13 mouse cellular contexts compared by ENCODE assay signal in the genomic region with DNA sequence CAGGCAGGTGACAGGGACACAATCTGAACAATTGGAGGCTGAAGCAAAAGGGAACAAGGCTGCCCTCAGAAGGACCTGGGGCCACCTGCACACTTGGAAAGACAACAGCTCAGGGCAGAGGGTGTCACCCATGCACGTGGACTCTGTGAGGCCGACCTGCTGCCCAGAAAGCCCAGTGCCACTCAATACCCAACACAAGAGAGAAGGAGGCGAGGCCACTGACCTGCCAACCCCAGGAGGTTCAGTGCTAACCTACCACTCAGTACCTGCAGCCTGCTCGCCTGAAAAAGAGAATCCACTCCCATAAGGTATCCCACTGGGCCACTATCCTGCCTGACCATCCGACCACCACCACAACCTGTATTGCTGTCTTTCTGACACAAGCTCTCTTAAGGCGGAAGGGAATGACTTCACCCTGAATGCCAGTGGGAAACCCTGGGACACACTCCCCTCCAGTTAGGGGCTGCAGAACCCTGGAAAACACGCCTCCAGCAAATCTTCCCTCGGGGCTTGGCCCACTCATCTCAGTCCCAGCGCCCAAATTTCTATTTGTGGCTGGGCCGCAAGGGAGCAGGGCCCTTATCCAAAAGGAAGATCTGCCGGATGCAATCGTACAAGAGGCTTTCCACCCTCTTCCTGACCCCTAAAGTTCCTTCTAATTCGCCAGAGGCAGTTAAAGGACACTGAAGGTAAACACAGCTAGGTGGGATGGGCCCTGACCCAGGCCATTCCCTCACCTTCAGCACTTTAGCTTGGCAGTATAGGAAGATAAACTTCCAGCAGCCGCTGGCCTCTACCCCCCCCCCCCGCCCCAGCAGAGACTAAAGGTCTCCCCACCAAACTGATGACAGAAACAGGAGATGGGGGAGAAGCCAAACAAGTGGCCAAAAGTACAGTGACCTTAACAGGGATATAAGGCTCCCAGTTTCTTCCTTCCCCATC. TPM values are rescaled to one million over a fixed set of nuclear protein-coding genes. Genes with fewer than 3 reads are reported as not detected.
DNase-seq lines count a peak whose midpoint lies in the region; ATAC-seq and TF ChIP-seq lines count a peak whose summit lies in the region.
"Had no signal": no experiment of that assay in that cellular context is flagged by ENCODE, and none has a peak within 500 bp of the region (broad histone marks: within the 10 kb centered on the region; RNA-seq: fewer than 3 reads in every experiment).

No protein-coding gene starts in this region.

- TF ChIP-seq CTCF in heart, postnatal 0 days (IDR thresholded peaks at IDR 0.05; ENCODE audit: low read depth): no peak

- WGBS in heart, postnatal 0 days: 42% methylated on average over 15 of the region's 15 CpGs
- 39% methylated on average over 15 of the region's 15 CpGs for WGBS in neural tube, embryonic 12.5 days
- 26% methylated on average over 15 of the region's 15 CpGs for WGBS in liver, embryonic 15.5 days (ENCODE audit: insufficient replicate concordance)

- DNase-seq in heart, postnatal 0 days (ENCODE audit: low spot score): no peak
- no peak for DNase-seq in heart, postnatal 36 days
- DNase-seq in neural tube, embryonic 10.5 days (ENCODE audit: extremely low spot score, low spot score): no peak
- DNase-seq: cerebellum, adult 8-10 months; gastrocnemius, postnatal 36 days; kidney, adult 8-10 months had no signal

- intact Hi-C loops in heart, postnatal 36 days (cut with DNase I): loop anchor here (2.0 kb wide), 1 partner anchor 28 kb away; no protein-coding TSS in a partner anchor

- H3K4me1 ChIP-seq in heart, postnatal 0 days (ENCODE audit: control insufficient read depth, insufficient read depth): peaks cover 4% of the 10 kb centered on the region; the same call in 1 of the 2 replicates
- H3K4me1 ChIP-seq in neural tube, embryonic 12.5 days: peaks cover 39% of the 10 kb centered on the region
- peaks cover 58% of the 10 kb centered on the region for H3K4me1 ChIP-seq in liver, embryonic 15.5 days (replicated peaks)

- no peak for ATAC-seq in heart, postnatal 0 days (ENCODE audit: insufficient read depth, low read depth)
- ATAC-seq in neural tube, embryonic 12.5 days (ENCODE audit: low FRiP score, low read depth): no peak
- ATAC-seq in liver, embryonic 15.5 days (ENCODE audit: insufficient read depth): 0 out of 2 replicates have a peak, but pooled peaks have one; percentile 19
- no peak for ATAC-seq in megakaryocyte-erythroid progenitor cell, adult 5-6 weeks (replicated peaks; ENCODE audit: low FRiP score, low TSS enrichment, poor library complexity, severe bottlenecking)
- ATAC-seq in erythroid progenitor cell, adult 5-6 weeks (replicated peaks; ENCODE audit: low FRiP score, poor library complexity, severe bottlenecking): no peak

- no peak overlapping the region for H3K9ac ChIP-seq in heart, postnatal 0 days (replicated peaks; ENCODE audit: low read depth, low read length)
- H3K9ac ChIP-seq in neural tube, embryonic 12.5 days: no peak overlapping the region
- no peak overlapping the region for H3K9ac ChIP-seq in liver, embryonic 15.5 days
- H3K9ac ChIP-seq: midbrain, embryonic 12.5 days had no signal

- peak overlapping the region; percentile 65 for H3K4me3 ChIP-seq in heart, postnatal 0 days (ENCODE audit: low read depth, low read length)
- no peak overlapping the region for H3K4me3 ChIP-seq in neural tube, embryonic 12.5 days
- H3K4me3 ChIP-seq in liver, embryonic 15.5 days (replicated peaks): peak overlapping the region; percentile 64
- H3K4me3 ChIP-seq: midbrain, embryonic 12.5 days had no signal

- H3K27ac ChIP-seq in heart, postnatal 0 days (ENCODE audit: low read depth): no peak overlapping the region
- H3K27ac ChIP-seq in neural tube, embryonic 12.5 days: no peak overlapping the region
- no peak overlapping the region for H3K27ac ChIP-seq in liver, embryonic 15.5 days (replicated peaks)
- H3K27ac ChIP-seq: left cerebral cortex, adult 2 months; midbrain, embryonic 12.5 days had no signal

- TF ChIP-seq EP300 in heart, postnatal 0 days (IDR thresholded peaks at IDR 0.05; ENCODE audit: low read depth): no peak

- peak overlapping the region; percentile 89 for H3K4me2 ChIP-seq in heart, postnatal 0 days (ENCODE audit: low read depth, low read length)
- 0 out of 2 replicates have a peak overlapping the region, but pooled peaks have one; percentile 3 for H3K4me2 ChIP-seq in neural tube, embryonic 12.5 days (replicated peaks)
- H3K4me2 ChIP-seq in liver, embryonic 15.5 days: peak overlapping the region; percentile 94

- H3K36me3 ChIP-seq in heart, postnatal 0 days (replicated peaks; ENCODE audit: control insufficient read depth, insufficient read depth, low read length): no peaks in the 10 kb centered on the region
- no peaks in the 10 kb centered on the region for H3K36me3 ChIP-seq in neural tube, embryonic 12.5 days
- no peaks in the 10 kb centered on the region for H3K36me3 ChIP-seq in liver, embryonic 15.5 days (replicated peaks)
- H3K36me3 ChIP-seq: midbrain, embryonic 12.5 days had no signal

- H3K27me3 ChIP-seq in heart, postnatal 0 days (ENCODE audit: control insufficient read depth, insufficient read depth, low read length): peaks cover 73% of the 10 kb centered on the region
- peaks cover 56% of the 10 kb centered on the region for H3K27me3 ChIP-seq in neural tube, embryonic 12.5 days (replicated peaks)
- H3K27me3 ChIP-seq in liver, embryonic 15.5 days: peaks cover 79% of the 10 kb centered on the region

- H3K9me3 ChIP-seq in heart, postnatal 0 days (replicated peaks; ENCODE audit: control insufficient read depth, low read length): no peaks in the 10 kb centered on the region
- no peaks in the 10 kb centered on the region for H3K9me3 ChIP-seq in neural tube, embryonic 12.5 days
- no peaks in the 10 kb centered on the region for H3K9me3 ChIP-seq in liver, embryonic 15.5 days (replicated peaks)
- H3K9me3 ChIP-seq: midbrain, embryonic 12.5 days had no signal

RNA-seq across cellular contexts. Expression of gene C77080, which starts 14.6 kb away (rescaled TPM):
- 7.8 and 9.0 TPM in 2 replicates for total RNA-seq in heart, postnatal 0 days (2014; rRNA removed; ENCODE audit: low replicate concordance)
- 0.77 and 0.78 TPM in 2 replicates for polyA plus RNA-seq in heart, postnatal 0 days (2015; fragmentation: Nextera tagmentation; extraction: Ambion mirVana)
- 1 to 10 TPM; 3.5 to 3.6 TPM for total RNA-seq in heart, postnatal 36 days (2021)
- 4.0 and 4.6 TPM in 2 replicates for polyA plus RNA-seq in neural tube, embryonic 12.5 days (2016; fragmentation: Nextera tagmentation; extraction: Ambion mirVana)
- 1.1 and 1.6 TPM in 2 replicates for polyA plus RNA-seq in liver, embryonic 15.5 days (2015; fragmentation: Nextera tagmentation; extraction: Ambion mirVana)
- 0.20 and 0.45 TPM in 2 replicates for total RNA-seq in megakaryocyte-erythroid progenitor cell, adult 5-6 weeks (2014; fragmentation: Nextera tagmentation)
- 0.11 TPM in 1 of 2 replicates, not detected in the other for total RNA-seq in megakaryocyte-erythroid progenitor cell, adult 5-6 weeks (2017)
- total RNA-seq in erythroid progenitor cell, adult 5-6 weeks (2015; ENCODE audit: low replicate concordance): not detected in 2 replicates
- not detected in 2 replicates for total RNA-seq in erythroid progenitor cell, adult 5-6 weeks (2017; ENCODE audit: low replicate concordance)

RNA-seq across cellular contexts. Expression of gene Sync, which starts 40.8 kb away (rescaled TPM):
- total RNA-seq in heart, postnatal 0 days (2014; rRNA removed; ENCODE audit: low replicate concordance): 1.4 and 1.9 TPM in 2 replicates
- polyA plus RNA-seq in heart, postnatal 0 days (2015; fragmentation: Nextera tagmentation; extraction: Ambion mirVana): 3.4 and 3.8 TPM in 2 replicates
- 10 to 100 TPM; 15.8 to 17.1 TPM for total RNA-seq in heart, postnatal 36 days (2021)
- polyA plus RNA-seq in neural tube, embryonic 12.5 days (2016; fragmentation: Nextera tagmentation; extraction: Ambion mirVana): 1.7 and 1.9 TPM in 2 replicates
- polyA plus RNA-seq in liver, embryonic 15.5 days (2015; fragmentation: Nextera tagmentation; extraction: Ambion mirVana): 0.21 and 0.35 TPM in 2 replicates
- not detected in 2 replicates for total RNA-seq in megakaryocyte-erythroid progenitor cell, adult 5-6 weeks (2014; fragmentation: Nextera tagmentation)
- not detected in 2 replicates for total RNA-seq in megakaryocyte-erythroid progenitor cell, adult 5-6 weeks (2017)
- not detected in 2 replicates for total RNA-seq in erythroid progenitor cell, adult 5-6 weeks (2015; ENCODE audit: low replicate concordance)
- not detected in 2 replicates for total RNA-seq in erythroid progenitor cell, adult 5-6 weeks (2017; ENCODE audit: low replicate concordance)
- polyA plus RNA-seq: erythroblast, embryonic 14.5 days had no signal

RNA-seq across cellular contexts. Expression of gene Yars, which starts 57.1 kb away (rescaled TPM):
- total RNA-seq in heart, postnatal 0 days (2014; rRNA removed; ENCODE audit: low replicate concordance): 24.7 and 27.3 TPM in 2 replicates
- 30.8 and 31.5 TPM in 2 replicates for polyA plus RNA-seq in heart, postnatal 0 days (2015; fragmentation: Nextera tagmentation; extraction: Ambion mirVana)
- total RNA-seq in heart, postnatal 36 days (2021): 10 to 100 TPM; 26.3 to 31.0 TPM
- polyA plus RNA-seq in neural tube, embryonic 12.5 days (2016; fragmentation: Nextera tagmentation; extraction: Ambion mirVana): 103 and 111 TPM in 2 replicates
- polyA plus RNA-seq in liver, embryonic 15.5 days (2015; fragmentation: Nextera tagmentation; extraction: Ambion mirVana): 60.8 and 62.4 TPM in 2 replicates
- total RNA-seq in megakaryocyte-erythroid progenitor cell, adult 5-6 weeks (2014; fragmentation: Nextera tagmentation): 54.8 and 56.6 TPM in 2 replicates
- total RNA-seq in megakaryocyte-erythroid progenitor cell, adult 5-6 weeks (2017): 45.5 and 46.2 TPM in 2 replicates
- 21.0 and 29.9 TPM in 2 replicates for total RNA-seq in erythroid progenitor cell, adult 5-6 weeks (2015; ENCODE audit: low replicate concordance)
- 25.3 and 61.2 TPM in 2 replicates for total RNA-seq in erythroid progenitor cell, adult 5-6 weeks (2017; ENCODE audit: low replicate concordance)

RNA-seq across cellular contexts. Expression of gene S100pbp, which starts 57.1 kb away (rescaled TPM):
- total RNA-seq in heart, postnatal 0 days (2014; rRNA removed; ENCODE audit: low replicate concordance): 16.0 and 24.5 TPM in 2 replicates
- polyA plus RNA-seq in heart, postnatal 0 days (2015; fragmentation: Nextera tagmentation; extraction: Ambion mirVana): 5.9 and 6.9 TPM in 2 replicates
- total RNA-seq in heart, postnatal 36 days (2021): 10 to 100 TPM; 11.3 to 15.7 TPM
- 20.5 and 21.6 TPM in 2 replicates for polyA plus RNA-seq in neural tube, embryonic 12.5 days (2016; fragmentation: Nextera tagmentation; extraction: Ambion mirVana)
- 6.0 and 6.6 TPM in 2 replicates for polyA plus RNA-seq in liver, embryonic 15.5 days (2015; fragmentation: Nextera tagmentation; extraction: Ambion mirVana)
- 33.7 and 36.6 TPM in 2 replicates for total RNA-seq in megakaryocyte-erythroid progenitor cell, adult 5-6 weeks (2014; fragmentation: Nextera tagmentation)
- 9.9 and 26.8 TPM in 2 replicates for total RNA-seq in megakaryocyte-erythroid progenitor cell, adult 5-6 weeks (2017)
- 6.8 and 29.8 TPM in 2 replicates for total RNA-seq in erythroid progenitor cell, adult 5-6 weeks (2015; ENCODE audit: low replicate concordance)
- total RNA-seq in erythroid progenitor cell, adult 5-6 weeks (2017; ENCODE audit: low replicate concordance): 8.1 and 11.6 TPM in 2 replicates

Comparison
In these comparisons a context has a peak if more than half of its experiments do, and no peak if none do; other contexts are left out.
1. H3K4me2 ChIP-seq: peak in every context shown above with its lines; median percentile 94 in liver, embryonic 15.5 days; 89 in heart, postnatal 0 days; 3 in neural tube, embryonic 12.5 days.